Mouse (Mus musculus): ENCODE data around the gene Ermap. TPM values are rescaled to one million over a fixed set of nuclear protein-coding genes. Genes with fewer than 3 reads are reported as not detected.

Gene Ermap
- polyA plus RNA-seq, 1 experiment from 2014 or later: not detected

DNA sequence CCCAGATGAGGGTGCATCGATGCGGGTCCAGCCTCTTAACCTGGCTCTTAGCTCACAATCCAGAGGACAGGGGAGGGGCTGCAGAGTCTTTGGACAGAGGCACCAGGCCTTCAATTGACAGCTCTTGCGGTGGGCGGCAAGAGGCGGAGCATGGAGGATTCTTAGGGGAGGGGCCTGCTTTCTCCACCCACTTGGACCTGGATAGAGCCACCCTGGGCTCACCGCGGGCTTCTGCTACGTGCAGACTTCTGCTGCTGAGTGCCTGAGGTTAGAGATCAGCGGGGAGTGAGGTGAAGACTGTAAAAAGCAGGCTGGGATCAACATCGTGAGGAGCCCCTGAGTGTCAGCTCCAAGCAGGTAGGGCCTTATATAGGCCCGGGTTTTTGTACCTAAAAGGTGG lies 28.4 kb upstream of the Ermap start, which contains the start of gene Tmem269:
Tmem269 (minus strand) TSS at position 49 of the 400 bp plus-strand sequence.
- ATAC-seq (no peak), DNase-seq (ENCODE audit: low read depth, low spot score) (no peak)
- in situ Hi-C loops (cut with MboI; ENCODE audit: low pct_unique_long_range_greater_than_20kb): no loop called here
- POLR2A ChIA-PET: no interaction called here
- CTCF ChIA-PET: no interaction called here
- no peak for TF ChIP-seq CTCF (IDR thresholded peaks at IDR 0.05)
- no peaks in the 10 kb centered on the region for H3K27me3 ChIP-seq

DNA sequence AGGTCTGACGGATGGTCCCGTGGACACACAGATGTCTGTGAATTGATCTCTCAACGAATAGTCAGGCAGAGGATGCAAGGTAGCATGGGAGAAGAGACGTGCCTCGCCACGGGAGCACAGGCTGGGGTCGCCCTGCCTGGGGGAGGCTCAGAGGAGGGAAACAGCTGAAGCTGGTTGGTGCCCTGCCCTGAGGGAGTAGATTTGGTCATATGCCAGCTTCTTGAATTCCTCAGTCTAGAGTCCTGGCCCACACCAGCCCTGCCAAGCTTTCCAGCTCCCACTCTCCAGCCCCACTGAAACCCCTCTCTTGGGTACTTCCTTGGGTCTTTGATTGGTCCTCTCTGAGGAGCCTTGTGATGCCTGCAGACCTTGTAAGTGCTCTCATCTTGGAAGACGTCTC lies 26.9 kb upstream of the Ermap start:
- H3K27me3 ChIP-seq: no peaks in the 10 kb centered on the region
- ATAC-seq (no peak), DNase-seq (ENCODE audit: low read depth, low spot score) (no peak)
- POLR2A ChIA-PET: no interaction called here
- CTCF ChIA-PET: no interaction called here
- in situ Hi-C loops (cut with MboI; ENCODE audit: low pct_unique_long_range_greater_than_20kb): no loop called here
- no peak for TF ChIP-seq CTCF (IDR thresholded peaks at IDR 0.05)

DNA sequence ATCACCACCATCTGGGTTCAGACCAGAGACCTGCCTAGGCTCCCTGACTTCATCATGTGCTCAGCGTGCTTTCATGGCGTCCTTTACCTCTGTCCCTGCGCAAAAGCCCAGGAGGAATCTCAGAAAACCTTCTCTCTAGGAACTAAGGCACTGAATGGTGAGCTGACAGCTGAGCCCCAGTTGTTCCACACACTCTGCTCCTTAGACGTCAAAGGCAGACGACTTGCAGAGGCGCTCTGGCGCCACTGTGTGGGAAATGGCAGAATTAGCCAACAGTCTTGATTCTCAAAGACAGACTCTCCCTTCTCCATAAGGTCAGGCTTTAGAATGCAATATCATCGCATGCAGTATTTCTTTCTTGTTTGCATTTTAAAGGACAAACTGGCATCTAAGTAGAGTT lies 14.9 kb upstream of the Ermap start:
- in situ Hi-C loops (cut with MboI; ENCODE audit: low pct_unique_long_range_greater_than_20kb): loop anchor here (10.0 kb wide), 1 partner anchor 560 kb away; no protein-coding TSS in a partner anchor
- DNase-seq (ENCODE audit: low read depth, low spot score) (no peak), ATAC-seq (no peak)
- POLR2A ChIA-PET: no interaction called here
- peak; percentile 87 for TF ChIP-seq CTCF (IDR thresholded peaks at IDR 0.05)
- CTCF ChIA-PET: interaction anchor here (0.7 to 2.0 kb wide), 8 partner anchors 9 to 271 kb away, joined by 3 to 9 read pairs (median 3); no protein-coding TSS in a partner anchor
- H3K27me3 ChIP-seq: no peaks in the 10 kb centered on the region

DNA sequence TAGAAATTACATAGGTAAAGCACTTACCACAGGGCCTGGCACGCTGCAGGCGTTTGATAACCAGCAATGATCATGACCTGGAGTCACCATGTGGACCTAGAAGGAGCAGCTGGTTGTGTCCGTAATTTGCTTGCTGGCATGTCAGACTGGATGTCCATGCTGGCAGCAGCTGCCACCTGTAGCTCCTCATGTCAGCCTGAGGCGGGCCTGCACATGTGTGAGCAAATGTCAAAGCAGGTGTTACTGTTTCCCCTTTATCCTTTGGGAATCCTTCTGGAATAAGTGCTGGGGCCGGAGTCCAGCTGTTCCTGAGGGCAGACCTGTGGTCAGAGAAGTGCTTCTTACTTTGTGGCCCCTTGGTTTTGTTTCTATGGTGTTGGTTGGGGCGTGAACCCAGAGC lies 8.3 kb upstream of the Ermap start:
- H3K27me3 ChIP-seq: no peaks in the 10 kb centered on the region
- DNase-seq (ENCODE audit: low read depth, low spot score): no peak
- POLR2A ChIA-PET: no interaction called here
- no peak for ATAC-seq
- CTCF ChIA-PET: no interaction called here
- TF ChIP-seq CTCF (IDR thresholded peaks at IDR 0.05): no peak
- in situ Hi-C loops (cut with MboI; ENCODE audit: low pct_unique_long_range_greater_than_20kb): no loop called here

DNA sequence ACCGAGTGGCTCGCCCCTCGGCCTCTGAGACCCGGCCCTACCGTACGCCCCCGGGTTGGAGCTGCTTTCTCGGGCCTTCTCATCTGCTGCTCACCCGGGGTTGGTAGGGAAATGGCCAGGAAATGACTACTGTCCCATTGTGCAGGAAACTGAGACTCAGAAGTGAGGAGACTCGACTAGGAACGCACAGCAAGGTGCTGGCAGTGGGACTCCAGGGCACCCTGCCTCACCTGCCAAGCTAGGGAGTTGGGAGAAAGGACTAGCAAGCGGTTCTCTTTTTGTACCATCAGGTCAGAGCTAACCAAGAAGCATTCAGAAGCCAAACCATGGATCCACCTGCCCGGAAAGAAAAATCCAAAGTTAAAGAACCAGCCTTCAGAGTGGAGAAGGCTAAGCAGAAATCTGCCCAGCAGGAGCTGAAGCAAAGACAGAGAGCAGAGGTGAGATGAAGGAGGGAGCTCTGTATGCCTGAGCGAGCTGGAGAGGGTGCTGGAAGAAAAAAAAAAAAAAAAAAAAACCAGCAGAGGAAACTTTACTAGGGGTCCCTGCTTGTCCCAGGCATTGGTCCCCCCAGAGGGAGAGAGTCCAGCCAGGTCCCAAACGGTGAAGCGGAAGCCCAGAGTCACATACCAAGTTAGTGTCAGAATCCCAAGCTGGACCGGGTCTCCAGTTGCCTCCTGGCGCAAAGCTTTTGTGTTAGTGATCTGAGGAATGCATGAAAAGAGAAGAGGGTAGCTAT lies 5.9 kb upstream of the Ermap start:
- in situ Hi-C loops (cut with MboI; ENCODE audit: low pct_unique_long_range_greater_than_20kb): no loop called here
- ATAC-seq (peak; percentile 32), DNase-seq (ENCODE audit: low read depth, low spot score) (no peak)
- ChIA-PET CTCF (interaction anchor here (0.8 to 1.1 kb wide), 2 partner anchors 9 to 193 kb away, joined by 3 read pairs; no protein-coding TSS in a partner anchor), POLR2A (interaction anchor here (0.6 to 1.2 kb wide), 4 partner anchors 12 to 149 kb away, joined by 3 read pairs; no protein-coding TSS in a partner anchor)
- TF ChIP-seq CTCF (IDR thresholded peaks at IDR 0.05): no peak
- no peaks in the 10 kb centered on the region for H3K27me3 ChIP-seq

- ChIA-PET CTCF (interaction anchor here (1.1 kb wide), 1 partner anchor 192 kb away, joined by 3 read pairs; no protein-coding TSS in a partner anchor), POLR2A (interaction anchor here (0.6 to 1.2 kb wide), 4 partner anchors 12 to 149 kb away, joined by 3 read pairs; no protein-coding TSS in a partner anchor)
- ATAC-seq (peak; percentile 81), DNase-seq (ENCODE audit: low read depth, low spot score) (no peak)
- in situ Hi-C loops (cut with MboI; ENCODE audit: low pct_unique_long_range_greater_than_20kb): no loop called here
- H3K27me3 ChIP-seq: no peaks in the 10 kb centered on the region
- no peak for TF ChIP-seq CTCF (IDR thresholded peaks at IDR 0.05)
Observed at GRCm38 (mm10) chr4:119194909-119195581, 5.2 kb upstream of the Ermap start, which contains the start of gene Svbp. TSS of gene Svbp (plus strand) at chr4:119195306.

DNA sequence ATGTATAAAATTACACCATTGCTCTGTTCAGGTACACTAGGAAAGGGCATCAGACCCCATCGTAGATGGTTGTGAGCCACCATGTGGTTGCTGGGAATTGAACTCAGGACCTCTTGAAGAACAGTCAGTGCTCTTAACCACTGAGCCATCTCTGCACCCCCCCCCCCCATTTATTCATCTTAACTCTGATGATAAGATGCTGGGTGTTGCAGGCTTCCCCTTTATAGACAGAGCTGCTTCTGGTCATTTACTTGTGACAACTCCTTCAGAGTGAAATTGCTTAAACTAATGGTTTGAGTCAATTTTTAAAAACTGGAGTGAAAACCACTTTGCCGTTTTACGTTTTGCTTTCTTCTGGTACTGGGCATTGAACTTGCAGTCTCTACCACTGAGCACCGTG lies 2.9 kb upstream of the Ermap start:
- in situ Hi-C loops (cut with MboI; ENCODE audit: low pct_unique_long_range_greater_than_20kb): no loop called here
- DNase-seq (ENCODE audit: low read depth, low spot score) (no peak), ATAC-seq (no peak)
- TF ChIP-seq CTCF (IDR thresholded peaks at IDR 0.05): no peak
- POLR2A ChIA-PET: interaction anchor here (1.5 kb wide), 1 partner anchor 188 kb away, joined by 3 read pairs; no protein-coding TSS in a partner anchor
- CTCF ChIA-PET: interaction anchor here (1.5 kb wide), 1 partner anchor 10 kb away, joined by 3 read pairs; no protein-coding TSS in a partner anchor
- peaks cover 6% of the 10 kb centered on the region for H3K27me3 ChIP-seq

DNA sequence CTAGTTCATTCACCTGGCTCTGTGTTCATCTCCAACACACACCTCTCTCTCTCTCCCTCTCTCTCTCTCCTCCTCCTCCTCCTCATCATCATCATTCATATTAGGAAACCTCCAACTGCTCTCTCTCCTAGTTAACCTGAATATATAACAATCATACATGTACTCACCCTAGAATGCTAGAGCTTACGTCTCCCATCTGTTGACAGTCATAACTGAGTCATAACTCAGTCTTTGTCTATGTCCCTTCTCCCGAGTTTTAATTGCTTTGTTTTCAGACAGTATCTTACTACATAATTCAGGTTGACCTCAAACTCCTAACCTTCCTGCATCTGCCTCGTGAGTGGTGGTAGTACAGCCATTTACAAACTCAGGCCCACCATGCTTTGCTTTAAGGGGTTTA lies 1.5 kb upstream of the Ermap start:
- DNase-seq (ENCODE audit: low read depth, low spot score) (no peak), ATAC-seq (no peak)
- in situ Hi-C loops (cut with MboI; ENCODE audit: low pct_unique_long_range_greater_than_20kb): no loop called here
- peaks cover 7% of the 10 kb centered on the region for H3K27me3 ChIP-seq
- ChIA-PET CTCF (no interaction called here), POLR2A (no interaction called here)
- TF ChIP-seq CTCF (IDR thresholded peaks at IDR 0.05): no peak

DNA sequence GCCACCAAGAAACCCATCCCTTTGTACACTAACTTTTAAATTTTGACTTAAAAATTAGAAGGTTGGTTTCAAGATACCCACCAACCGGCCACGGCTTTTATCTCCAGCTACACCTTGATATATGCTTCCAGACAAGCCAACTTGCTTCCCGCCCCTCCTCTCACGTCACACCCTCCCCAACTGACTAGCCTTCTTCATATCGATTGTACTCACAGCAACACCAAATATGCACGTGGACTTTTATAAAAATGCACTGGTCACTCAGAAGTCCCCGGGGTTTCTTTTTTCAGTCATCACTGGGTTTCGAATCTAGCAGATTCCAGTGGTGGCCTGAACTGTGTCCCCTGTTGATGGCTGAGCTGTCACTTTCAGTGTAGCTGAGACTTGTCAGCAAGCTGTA lies 807 bp upstream of the Ermap start:
- in situ Hi-C loops (cut with MboI; ENCODE audit: low pct_unique_long_range_greater_than_20kb): no loop called here
- H3K27me3 ChIP-seq: peaks cover 10% of the 10 kb centered on the region
- POLR2A ChIA-PET: no interaction called here
- DNase-seq (ENCODE audit: low read depth, low spot score) (no peak), ATAC-seq (no peak)
- CTCF ChIA-PET: no interaction called here
- TF ChIP-seq CTCF (IDR thresholded peaks at IDR 0.05): no peak

DNA sequence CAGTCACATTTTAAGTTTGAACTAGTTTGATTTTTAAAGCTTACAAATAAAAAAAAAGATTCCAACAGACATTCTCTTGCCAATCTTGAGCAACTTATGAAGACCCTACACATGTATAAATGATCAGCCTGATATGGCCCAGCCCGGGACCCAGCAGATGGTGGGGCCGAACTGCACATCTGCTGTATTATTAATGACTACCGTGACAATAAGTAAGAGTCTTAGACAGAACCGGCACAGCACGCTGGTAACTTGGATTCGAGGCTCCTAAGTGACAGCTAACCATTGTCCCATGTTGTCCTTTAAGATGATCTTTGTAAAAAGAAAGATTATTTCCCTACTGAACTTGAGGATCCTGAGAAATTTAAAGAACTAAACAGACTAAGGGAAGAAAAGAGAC lies 419 bp downstream of the Ermap start:
- DNase-seq (ENCODE audit: low read depth, low spot score): no peak
- no peak for ATAC-seq
- peaks cover 13% of the 10 kb centered on the region for H3K27me3 ChIP-seq
- in situ Hi-C loops (cut with MboI; ENCODE audit: low pct_unique_long_range_greater_than_20kb): no loop called here
- no peak for TF ChIP-seq CTCF (IDR thresholded peaks at IDR 0.05)
- ChIA-PET CTCF (no interaction called here), POLR2A (no interaction called here)
